Mouse (Mus musculus) cerebellum, adult 2 months (tissue): ENCODE measurements around the gene Ell3.
"Not testable (repeated sequence)": the region's sequence is repeated elsewhere in the genome, so short reads cannot be mapped to it uniquely, and the experiment has no call there.

Experiments
- CTCF ChIP-seq: fragments of 200-500 bp; IDR thresholded peaks from 2 replicates; pipeline ENCODE4 v1.5.1; 2011; ENCODE audit warnings: low read depth, mild to moderate bottlenecking, control low read depth, low read length, moderate library complexity, borderline replicate concordance; ENCODE audit not compliant: insufficient read depth
- POLR2A ChIP-seq: fragments of 200-500 bp; IDR thresholded peaks from 2 replicates; pipeline ENCODE4 v1.6.1; 2011; ENCODE audit warnings: low read length, control low read depth, borderline replicate concordance; ENCODE audit not compliant: insufficient read depth

GRCm38 (mm10) chr2:121472783-121473182 lies 28.7 kb upstream of the Ell3 start:
- TF ChIP-seq POLR2A, CTCF: not testable (repeated sequence)
